Mouse (Mus musculus): ENCODE results near the gene Zbtb7a. TPM values are rescaled to one million over a fixed set of nuclear protein-coding genes. Genes with fewer than 3 reads are reported as not detected.
A peak's percentile ranks its signal among the peaks of the same experiment; 100 is the strongest.
"Not testable (repeated sequence)": the region's sequence is repeated elsewhere in the genome, so short reads cannot be mapped to it uniquely, and the experiment has no call there.

Zbtb7a gene
- polyA plus RNA-seq, 1 experiment, result 28.4 TPM

GRCm38 (mm10) chr10:81173132-81173531 lies 38.1 kb downstream of the Zbtb7a start:
- Histone ChIP-seq H3K4me3 (ENCODE audit: insufficient read depth, low read depth, low read length) (peak overlapping the region; percentile 47), H3K27ac (replicated peaks; ENCODE audit: low read depth, low read length) (peak overlapping the region; percentile 76)

GRCm38 (mm10) chr10:81174617-81175344 lies 39.8 kb downstream of the Zbtb7a start:
- Histone ChIP-seq H3K4me1 (ENCODE audit: control insufficient read depth, insufficient read depth, insufficient read length, low read length) (no peaks in the 10 kb centered on the region; the same call in 1 of the 2 replicates), H3K4me3 (ENCODE audit: insufficient read depth, low read depth, low read length) (peak overlapping the region; percentile 26), H3K27ac (replicated peaks; ENCODE audit: low read depth, low read length) (peak overlapping the region; percentile 53)

More at GRCm38 (mm10) chr10:81173132-81173531, 38.1 kb downstream of the Zbtb7a start:
- no peaks in the 10 kb centered on the region; the same call in 1 of the 2 replicates for H3K4me1 ChIP-seq (ENCODE audit: control insufficient read depth, insufficient read depth, insufficient read length, low read length)

GRCm38 (mm10) chr10:81175345-81175701 lies 40.3 kb downstream of the Zbtb7a start:
- peak overlapping the region; percentile 85 for H3K27ac ChIP-seq (replicated peaks; ENCODE audit: low read depth, low read length)
- not testable (repeated sequence) for H3K4me1 ChIP-seq (ENCODE audit: control insufficient read depth, insufficient read depth, insufficient read length, low read length)
- peak overlapping the region; percentile 1; the same call in 1 of the 2 replicates for H3K4me3 ChIP-seq (ENCODE audit: insufficient read depth, low read depth, low read length)

GRCm38 (mm10) chr10:81175936-81176465 lies 41.0 kb downstream of the Zbtb7a start:
- H3K4me1 ChIP-seq (ENCODE audit: control insufficient read depth, insufficient read depth, insufficient read length, low read length), result no peaks in the 10 kb centered on the region; the same call in 1 of the 2 replicates
- H3K27ac ChIP-seq (replicated peaks; ENCODE audit: low read depth, low read length), result peak overlapping the region; percentile 85
- H3K4me3 ChIP-seq (ENCODE audit: insufficient read depth, low read depth, low read length), result peak overlapping the region; percentile 61

- Histone ChIP-seq H3K4me3 (ENCODE audit: insufficient read depth, low read depth, low read length) (peak within 1 kb of the TSS; percentile 85), H3K27ac (replicated peaks; ENCODE audit: low read depth, low read length) (peak within 1 kb of the TSS; percentile 88), H3K4me1 (ENCODE audit: control insufficient read depth, insufficient read depth, insufficient read length, low read length) (no peaks in the 10 kb centered on the region; the same call in 1 of the 2 replicates)
Observed at GRCm38 (mm10) chr10:81176466-81177271, 41.6 kb downstream of the Zbtb7a start, which contains the start of gene Eef2. TSS of gene Eef2 (plus strand) at chr10:81176631.

GRCm38 (mm10) chr10:81177491-81177925 lies 42.5 kb downstream of the Zbtb7a start:
- peak overlapping the region; percentile 85 for H3K4me3 ChIP-seq (ENCODE audit: insufficient read depth, low read depth, low read length)
- no peaks in the 10 kb centered on the region; the same call in 1 of the 2 replicates for H3K4me1 ChIP-seq (ENCODE audit: control insufficient read depth, insufficient read depth, insufficient read length, low read length)
- peak overlapping the region; percentile 88 for H3K27ac ChIP-seq (replicated peaks; ENCODE audit: low read depth, low read length)

- no peak overlapping the region for H3K27ac ChIP-seq (replicated peaks; ENCODE audit: low read depth, low read length)
- no peaks in the 10 kb centered on the region; the same call in 1 of the 2 replicates for H3K4me1 ChIP-seq (ENCODE audit: control insufficient read depth, insufficient read depth, insufficient read length, low read length)
- H3K4me3 ChIP-seq (ENCODE audit: insufficient read depth, low read depth, low read length), result peak overlapping the region; percentile 85
Observed at GRCm38 (mm10) chr10:81177958-81178712, 43.1 kb downstream of the Zbtb7a start.

GRCm38 (mm10) chr10:81178927-81179326 lies 43.9 kb downstream of the Zbtb7a start:
- H3K4me1 ChIP-seq (ENCODE audit: control insufficient read depth, insufficient read depth, insufficient read length, low read length), result no peaks in the 10 kb centered on the region; the same call in 1 of the 2 replicates
- H3K27ac ChIP-seq (replicated peaks; ENCODE audit: low read depth, low read length), result no peak overlapping the region

GRCm38 (mm10) chr10:81179451-81180342 lies 44.7 kb downstream of the Zbtb7a start:
- no peaks in the 10 kb centered on the region; the same call in 1 of the 2 replicates for H3K4me1 ChIP-seq (ENCODE audit: control insufficient read depth, insufficient read depth, insufficient read length, low read length)
- no peak overlapping the region for H3K27ac ChIP-seq (replicated peaks; ENCODE audit: low read depth, low read length)
- H3K4me3 ChIP-seq (ENCODE audit: insufficient read depth, low read depth, low read length), result no peak overlapping the region

More at GRCm38 (mm10) chr10:81178927-81179326, 43.9 kb downstream of the Zbtb7a start:
- 0 out of 2 replicates have a peak overlapping the region, but pooled peaks have one; percentile 85 for H3K4me3 ChIP-seq (ENCODE audit: insufficient read depth, low read depth, low read length)

- H3K27ac ChIP-seq (replicated peaks; ENCODE audit: low read depth, low read length), result no peak overlapping the region
- H3K4me1 ChIP-seq (ENCODE audit: control insufficient read depth, insufficient read depth, insufficient read length, low read length), result no peaks in the 10 kb centered on the region; the same call in 1 of the 2 replicates
- H3K4me3 ChIP-seq (ENCODE audit: insufficient read depth, low read depth, low read length), result no peak overlapping the region
Observed at GRCm38 (mm10) chr10:81180946-81181345, 45.9 kb downstream of the Zbtb7a start.

GRCm38 (mm10) chr10:81181860-81182259 lies 46.8 kb downstream of the Zbtb7a start:
- not testable (repeated sequence) for H3K4me3 ChIP-seq (ENCODE audit: insufficient read depth, low read depth, low read length); H3K4me1 ChIP-seq (ENCODE audit: control insufficient read depth, insufficient read depth, insufficient read length, low read length); H3K27ac ChIP-seq (replicated peaks; ENCODE audit: low read depth, low read length)

- no peaks in the 10 kb centered on the region; the same call in 1 of the 2 replicates for H3K4me1 ChIP-seq (ENCODE audit: control insufficient read depth, insufficient read depth, insufficient read length, low read length)
- peak within 1 kb of the TSS; percentile 82 for H3K27ac ChIP-seq (replicated peaks; ENCODE audit: low read depth, low read length)
- peak within 1 kb of the TSS; percentile 75 for H3K4me3 ChIP-seq (ENCODE audit: insufficient read depth, low read depth, low read length)
Observed at GRCm38 (mm10) chr10:81182336-81183333, 47.6 kb downstream of the Zbtb7a start, which contains the start of gene Dapk3. TSS of gene Dapk3 (plus strand) at chr10:81183005.
